Mouse (Mus musculus): ENCODE measurements around the gene Anxa9.
A peak's percentile ranks its signal among the peaks of the same experiment; 100 is the strongest.

Gene Anxa9

DNA sequence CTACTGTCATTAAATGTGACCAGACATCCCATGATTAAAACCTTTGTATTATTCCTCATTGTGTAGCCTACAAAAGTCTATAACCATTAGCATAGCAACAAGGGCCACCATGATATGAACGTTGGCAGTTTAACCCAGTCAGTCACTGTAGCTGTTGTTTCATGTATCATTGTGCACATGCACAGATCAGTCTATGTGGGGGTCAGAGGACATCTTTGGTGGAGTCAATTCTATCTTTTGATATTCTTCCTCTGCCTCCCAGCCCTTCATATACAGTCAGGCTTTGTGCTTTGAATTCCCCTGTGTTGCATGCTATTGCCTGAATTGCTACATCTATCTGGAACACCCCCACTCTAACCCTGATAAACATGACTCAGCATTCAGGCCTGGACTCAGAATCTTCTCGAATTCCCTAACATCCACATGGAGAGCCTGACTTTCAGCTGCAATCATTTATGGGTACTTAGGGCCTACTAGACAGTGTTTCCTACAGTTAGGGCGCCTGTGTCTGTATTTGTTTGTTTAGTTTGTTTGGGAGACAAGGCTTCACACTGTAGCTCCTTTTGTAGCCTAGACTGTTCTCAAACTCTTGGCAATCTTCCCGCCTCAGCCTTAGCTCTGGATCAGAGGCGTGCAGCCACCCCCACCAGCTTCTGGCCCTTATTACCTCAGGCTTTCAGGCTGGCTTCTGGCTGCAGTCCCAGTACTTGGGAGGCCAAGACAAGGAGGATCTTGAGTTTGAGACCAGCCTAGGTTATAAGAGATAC, 60.3 kb downstream of the Anxa9 start:
- DNase-seq = peak; percentile 42 to 43

Measured in kidney, postnatal 4 days (tissue).